Mouse (Mus musculus) spleen, adult 2 months (tissue): Measurements from ENCODE around the gene Hist1h2ba.

Source experiments
- CTCF ChIP-seq: fragments of 200-500 bp; IDR thresholded peaks from 2 replicates; pipeline ENCODE4 v1.5.1; 2011; ENCODE audit warnings: mild to moderate bottlenecking, inconsistent platforms; ENCODE audit not compliant: insufficient read depth, insufficient read length, insufficient replicate concordance; ENCODE audit errors: extremely low read depth
- POLR2A ChIP-seq: fragments of 200-500 bp; IDR thresholded peaks from 2 replicates; pipeline ENCODE4 v1.6.1; 2011; ENCODE audit warnings: low read depth, low read length, inconsistent platforms

DNA sequence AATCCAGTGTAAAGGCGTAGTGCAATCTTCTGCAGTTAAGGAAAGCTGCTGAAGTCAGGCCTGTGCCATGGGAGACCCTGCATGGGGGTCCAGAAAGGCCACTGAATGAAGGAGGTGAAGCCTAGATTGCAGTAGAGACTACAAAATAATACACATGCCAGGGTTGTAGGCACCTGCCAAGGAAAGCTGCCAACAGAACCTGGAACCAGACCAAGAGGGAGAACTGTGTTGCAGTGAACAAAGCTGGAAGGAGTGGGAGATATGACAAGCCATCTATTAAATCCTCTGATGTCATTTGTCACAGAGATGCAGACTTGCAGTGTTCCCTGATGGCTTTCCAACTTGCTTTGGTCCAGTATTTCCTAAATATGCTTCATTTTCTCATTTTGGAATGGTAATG, 4.7 kb upstream of the Hist1h2ba start:
- TF ChIP-seq CTCF (no peak), POLR2A (no peak)
